Mouse (Mus musculus) bone marrow, adult 2 months (tissue): ENCODE measurements at regions not wholly inside any gene's neighbourhood (a gene's known extent, or its start where the extent isn't known, plus 50 kb on each side); places are given as distances from the start of the nearest gene placed in this dataset.

Experiments used
- CTCF ChIP-seq: fragments of 200-500 bp; IDR thresholded peaks from 2 replicates; pipeline ENCODE4 v1.5.1; 2011; ENCODE audit warnings: low read length, control low read depth; ENCODE audit not compliant: control insufficient read depth, insufficient read depth
- POLR2A ChIP-seq: fragments of 200-500 bp; IDR thresholded peaks from 2 replicates; pipeline ENCODE4 v1.6.1; 2011; ENCODE audit warnings: low read depth, mild to moderate bottlenecking, control low read depth, low read length, borderline replicate concordance; ENCODE audit not compliant: control insufficient read depth

GRCm38 (mm10) chr15:96185429-96185828 is 101.9 kb upstream of the Arid2 start:
- TF ChIP-seq CTCF, result no peak
- TF ChIP-seq POLR2A, result no peak
